Mouse (Mus musculus) limb, embryonic 14.5 days (tissue): ENCODE data around the gene Mast1. TPM values are rescaled to one million over a fixed set of nuclear protein-coding genes. Genes with fewer than 3 reads are reported as not detected.
A peak's percentile ranks its signal among the peaks of the same experiment; 100 is the strongest.

Experiments
- ATAC-seq: fragments of 200-750 bp; cut with Nextera tagmentation; 2 replicates; pipeline ENCODE4 v1.8.0; 2017; ENCODE audit warnings: low read depth, moderate number of reproducible peaks, moderate TSS enrichment; ENCODE audit not compliant: low FRiP score
- DNase-seq: peaks from one replicate; pipeline ENCODE4 v3.0.0-alpha.2; 2015; ENCODE audit warnings: low spot score
- H3K27ac ChIP-seq: fragments of 300-500 bp; sonication (generic); replicated peaks from 2 replicates; pipeline ENCODE4 v1.5.1; 2014; ENCODE audit warnings: low read depth, mild to moderate bottlenecking, low read length, moderate library complexity, mixed read lengths
- H3K27me3 ChIP-seq: fragments of 300-500 bp; sonication (generic); 2 replicates; pipeline ENCODE4 v1.6.1; 2014; ENCODE audit warnings: low read length, mixed read lengths; ENCODE audit not compliant: control insufficient read depth, insufficient read depth
- H3K36me3 ChIP-seq: fragments of 300-500 bp; sonication (generic); 2 replicates; pipeline ENCODE4 v1.6.1; 2014; ENCODE audit warnings: mild to moderate bottlenecking, low read length, moderate library complexity, mixed read lengths; ENCODE audit not compliant: control insufficient read depth, insufficient read depth
- H3K4me1 ChIP-seq: fragments of 300-500 bp; sonication (generic); 2 replicates; pipeline ENCODE4 v1.6.1; 2014; ENCODE audit warnings: antibody characterized with exemption, low read length, mixed read lengths; ENCODE audit not compliant: control insufficient read depth, insufficient read depth
- H3K4me2 ChIP-seq: fragments of 300-500 bp; sonication (generic); replicated peaks from 2 replicates; pipeline ENCODE4 v1.6.1; 2014; ENCODE audit warnings: low read depth, mild to moderate bottlenecking, low read length, moderate library complexity; ENCODE audit not compliant: severe bottlenecking
- H3K4me3 ChIP-seq: fragments of 300-500 bp; sonication (generic); replicated peaks from 2 replicates; pipeline ENCODE4 v1.5.1; 2014; ENCODE audit warnings: low read length
- H3K9ac ChIP-seq: fragments of 300-500 bp; sonication (generic); 2 replicates; pipeline ENCODE4 v1.6.1; 2014; ENCODE audit warnings: mild to moderate bottlenecking, low read depth, low read length, moderate library complexity; ENCODE audit not compliant: severe bottlenecking
- H3K9me3 ChIP-seq: fragments of 300-500 bp; sonication (generic); 2 replicates; pipeline ENCODE4 v1.6.1; 2016; ENCODE audit warnings: low read length; ENCODE audit not compliant: control insufficient read depth
- POLR2A ChIP-seq: fragments of 200-500 bp; IDR thresholded peaks from 2 replicates; pipeline ENCODE4 v1.8.0; 2012; ENCODE audit warnings: inconsistent platforms, mild to moderate bottlenecking, moderate library complexity, borderline replicate concordance; ENCODE audit not compliant: insufficient read depth, insufficient read length; ENCODE audit errors: extremely low read depth
- WGBS: fragments of 180-500 bp; shearing (Covaris S2); extraction: QIAGEN DNeasy Blood & Tissue Kit; methylation state at CpG from one replicate; pipeline ENCODE4 v1.1.7; 2014; 5-methylcytosine and 5-hydroxymethylcytosine counted together
- polyA plus RNA-seq, 2 experiments: library from polyadenylated mRNA; depleted of rRNA in 1 of 2; stranded (reverse) in 1 of 2; unstranded in 1 of 2; fragments of >200 nt; fragmentation: Nextera tagmentation in 1 of 2; extraction: Ambion mirVana in 1 of 2; gene quantifications; 2 replicates each; pipeline versions ENCODE4 v1.2.1 to v1.2.3; 2012 to 2014

The Mast1 gene
- polyA plus RNA-seq, 2 experiments: 0.15 to 0.50 TPM

DNA sequence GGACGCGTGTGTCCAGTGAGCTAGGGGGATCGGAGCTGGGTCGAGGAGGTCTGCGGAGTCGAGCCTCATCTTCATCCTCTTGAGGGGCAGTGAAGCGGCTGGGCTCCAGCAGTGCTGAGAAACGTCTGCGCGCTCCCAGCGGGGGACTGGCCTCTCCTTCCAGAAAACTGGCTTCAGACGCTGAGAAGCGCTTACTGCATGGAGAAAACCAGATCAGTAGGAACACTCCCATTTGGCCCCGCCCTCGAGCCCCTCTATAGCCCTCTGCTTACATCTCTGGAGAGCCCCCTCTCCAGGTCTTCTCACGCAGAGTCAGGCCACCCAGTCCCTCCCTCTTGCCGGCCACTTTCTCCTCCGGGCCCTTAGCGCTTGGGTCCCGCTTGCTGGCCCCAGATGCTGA, 19.4 kb downstream of the Mast1 start:
- H3K4me1 ChIP-seq: no peaks in the 10 kb centered on the region
- no peak for TF ChIP-seq POLR2A
- 29% methylated on average over 20 of the region's 20 CpGs for WGBS
- H3K4me3 ChIP-seq: no peak overlapping the region
- no peak overlapping the region for H3K9ac ChIP-seq
- no peak overlapping the region for H3K4me2 ChIP-seq
- ATAC-seq: no peak
- no peak overlapping the region for H3K27ac ChIP-seq
- no peaks in the 10 kb centered on the region for H3K9me3 ChIP-seq
- no peak for DNase-seq
- H3K36me3 ChIP-seq: no peaks in the 10 kb centered on the region
- H3K27me3 ChIP-seq: peaks cover 5% of the 10 kb centered on the region; the same call in 1 of the 2 replicates

DNA sequence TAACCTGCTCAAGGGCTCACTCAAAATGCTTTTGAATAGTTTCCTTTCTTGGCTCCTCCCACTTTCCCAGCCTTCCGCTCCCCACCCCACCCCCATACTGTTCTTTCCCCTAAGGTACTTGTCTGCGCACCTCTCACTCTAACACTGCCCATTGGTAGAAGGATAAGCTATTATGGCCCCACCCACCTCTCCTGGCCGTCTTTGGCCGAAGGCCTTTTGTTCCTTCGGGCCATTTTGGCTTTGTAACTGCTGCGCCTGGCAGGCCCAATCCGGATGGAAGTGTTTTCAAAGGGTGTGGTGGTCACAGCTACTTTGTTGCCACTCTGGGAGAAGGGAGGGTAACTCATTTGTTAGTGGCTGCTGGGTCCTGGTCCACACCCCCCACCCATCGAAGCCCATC, 21.9 kb downstream of the Mast1 start:
- no peaks in the 10 kb centered on the region for H3K9me3 ChIP-seq
- WGBS: 84% methylated on average over 8 of the region's 8 CpGs
- H3K4me3 ChIP-seq: no peak overlapping the region
- no peak overlapping the region for H3K27ac ChIP-seq
- no peaks in the 10 kb centered on the region for H3K4me1 ChIP-seq
- H3K4me2 ChIP-seq: no peak overlapping the region
- no peak for ATAC-seq
- DNase-seq: no peak
- no peak overlapping the region for H3K9ac ChIP-seq
- no peak for TF ChIP-seq POLR2A
- no peaks in the 10 kb centered on the region for H3K36me3 ChIP-seq
- peaks cover 19% of the 10 kb centered on the region for H3K27me3 ChIP-seq

DNA sequence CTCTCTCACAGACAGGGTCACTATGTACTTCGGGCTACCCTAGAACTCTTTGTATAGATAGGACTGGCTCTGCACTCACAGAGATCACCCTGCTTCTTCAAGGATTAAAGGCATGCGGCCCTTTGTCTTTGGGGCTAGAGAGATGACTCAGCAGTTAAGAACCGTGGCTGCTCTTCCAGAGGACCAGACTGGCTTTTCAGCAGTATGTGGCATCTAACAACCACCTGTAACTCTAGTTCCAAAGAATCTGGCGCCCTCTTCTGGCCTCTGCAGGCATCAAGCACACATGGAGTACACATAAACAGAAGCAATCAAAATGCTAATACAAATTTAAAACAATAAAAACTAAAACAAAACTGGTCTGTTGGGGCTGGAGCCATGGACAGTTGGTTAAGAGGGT, 23.2 kb downstream of the Mast1 start:
- no peaks in the 10 kb centered on the region for H3K9me3 ChIP-seq
- H3K27ac ChIP-seq: no peak overlapping the region
- peaks cover 8% of the 10 kb centered on the region; the same call in 1 of the 2 replicates for H3K4me1 ChIP-seq
- no peak for ATAC-seq
- H3K36me3 ChIP-seq: no peaks in the 10 kb centered on the region
- WGBS: 36% methylated on average over 4 of the region's 4 CpGs
- peaks cover 19% of the 10 kb centered on the region for H3K27me3 ChIP-seq
- H3K4me3 ChIP-seq: no peak overlapping the region
- no peak for TF ChIP-seq POLR2A
- H3K9ac ChIP-seq: no peak overlapping the region
- DNase-seq: no peak
- H3K4me2 ChIP-seq: peak overlapping the region; percentile 88; the same call in 1 of the 2 replicates

DNA sequence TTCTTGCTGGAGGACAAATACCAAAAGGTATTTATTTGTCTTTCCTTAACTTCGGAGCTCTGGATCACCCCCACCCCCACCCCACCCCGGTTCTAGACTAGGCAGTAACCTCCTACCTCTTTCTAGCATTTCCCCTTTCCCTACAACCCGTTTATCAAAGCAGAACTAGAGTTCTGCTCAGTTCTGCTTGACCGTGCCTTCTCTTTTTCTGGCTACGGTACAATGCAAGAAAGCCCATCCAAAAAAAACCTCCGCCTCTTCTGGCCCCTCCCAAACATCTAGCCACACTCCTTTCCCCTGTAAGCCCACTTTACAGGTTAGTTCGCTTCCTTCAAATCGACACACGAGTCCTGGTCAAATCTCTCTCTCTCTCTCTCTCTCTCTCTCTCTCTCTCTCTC, 23.7 kb downstream of the Mast1 start:
- Histone ChIP-seq H3K27me3 (peaks cover 19% of the 10 kb centered on the region), H3K4me2 (peak overlapping the region; percentile 88), H3K4me3 (peak overlapping the region; percentile 48), H3K36me3 (no peaks in the 10 kb centered on the region), H3K4me1 (peaks cover 9% of the 10 kb centered on the region; the same call in 1 of the 2 replicates), H3K9me3 (no peaks in the 10 kb centered on the region), H3K27ac (no peak overlapping the region), H3K9ac (peak overlapping the region; percentile 62)
- WGBS: 9% methylated on average over 9 of the region's 9 CpGs
- no peak for TF ChIP-seq POLR2A
- no peak for DNase-seq
- no peak for ATAC-seq

DNA sequence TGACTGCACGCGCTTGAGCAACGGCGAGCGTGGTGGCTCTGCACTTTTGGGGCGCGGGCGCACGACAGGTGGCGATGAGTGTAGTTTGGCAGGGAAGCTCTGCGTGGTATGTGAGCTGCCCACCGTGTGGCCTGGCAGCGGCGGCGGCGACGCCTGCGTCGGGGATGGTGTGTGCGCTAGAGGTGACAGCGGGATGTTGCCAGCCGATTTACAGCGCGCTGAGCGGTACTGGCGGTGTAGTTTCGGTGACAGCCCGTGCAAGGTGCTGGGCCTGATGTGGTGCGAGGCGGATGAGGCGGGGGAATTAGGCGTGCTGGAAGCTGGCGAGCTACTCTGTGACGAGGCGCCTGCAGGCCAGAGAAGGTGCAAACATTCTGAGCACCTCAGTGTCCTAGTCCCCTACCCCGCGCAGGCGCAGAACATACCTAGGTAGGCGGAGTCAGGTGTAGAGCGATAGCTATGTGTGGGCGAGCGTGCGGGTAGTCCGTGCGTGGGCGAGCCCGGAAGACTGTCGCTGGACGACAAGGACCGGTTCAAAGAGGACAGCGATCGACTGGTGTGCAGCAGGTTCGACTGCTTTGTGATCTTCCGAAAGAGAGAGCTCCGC, 24.2 kb downstream of the Mast1 start:
- Histone ChIP-seq H3K9me3 (no peaks in the 10 kb centered on the region), H3K36me3 (no peaks in the 10 kb centered on the region), H3K27ac (no peak overlapping the region), H3K9ac (peak overlapping the region; percentile 62), H3K4me3 (peak overlapping the region; percentile 48), H3K27me3 (peaks cover 19% of the 10 kb centered on the region), H3K4me1 (peaks cover 9% of the 10 kb centered on the region; the same call in 1 of the 2 replicates), H3K4me2 (peak overlapping the region; percentile 88)
- WGBS: 1% methylated on average over 55 of the region's 55 CpGs
- TF ChIP-seq POLR2A: no peak
- DNase-seq: peak; percentile 42
- ATAC-seq: peak; percentile 53
